Mouse (Mus musculus): ENCODE results near the gene Tfrc. TPM values are rescaled to one million over a fixed set of nuclear protein-coding genes. Genes with fewer than 3 reads are reported as not detected.
A peak's percentile ranks its signal among the peaks of the same experiment; 100 is the strongest.

The Tfrc gene
- total and polyA plus RNA-seq, 2 experiments from 2014 or later: 39.8 to 51.2 TPM

GRCm38 (mm10) chr16:32660557-32661321 is 52.0 kb downstream of the Tfrc start:
- no peaks in the 10 kb centered on the region for H3K9me3 ChIP-seq (ENCODE audit: low read length)
- peak overlapping the region; percentile 21; the same call in 1 of the 2 replicates for H3K4me3 ChIP-seq (ENCODE audit: low read depth, low read length)
- TF ChIP-seq CTCF (IDR thresholded peaks at IDR 0.05): no peak
- ATAC-seq (ENCODE audit: low FRiP score): peak; percentile 69
- peaks cover 6% of the 10 kb centered on the region for H3K36me3 ChIP-seq (ENCODE audit: insufficient read depth, low read length)
- H3K27ac ChIP-seq (ENCODE audit: low read depth, low read length): peak overlapping the region; percentile 78
- H3K4me1 ChIP-seq (ENCODE audit: insufficient read depth, low read length): peaks cover 17% of the 10 kb centered on the region
- H3K9ac ChIP-seq (replicated peaks; ENCODE audit: low read length, poor library complexity, severe bottlenecking): peak overlapping the region; percentile 45
- H3K4me2 ChIP-seq (ENCODE audit: low read depth, low read length, poor library complexity, severe bottlenecking): peak overlapping the region; percentile 44
- 10% methylated on average over 10 of the region's 10 CpGs for WGBS
- H3K27me3 ChIP-seq (ENCODE audit: insufficient read depth, low read length): no peaks in the 10 kb centered on the region
- DNase-seq (ENCODE audit: low spot score): peak; percentile 89

- Histone ChIP-seq H3K9ac (replicated peaks; ENCODE audit: low read length, poor library complexity, severe bottlenecking) (peak overlapping the region; percentile 45), H3K27ac (ENCODE audit: low read depth, low read length) (peak overlapping the region; percentile 78), H3K4me1 (ENCODE audit: insufficient read depth, low read length) (peaks cover 17% of the 10 kb centered on the region), H3K36me3 (ENCODE audit: insufficient read depth, low read length) (peaks cover 12% of the 10 kb centered on the region), H3K4me2 (ENCODE audit: low read depth, low read length, poor library complexity, severe bottlenecking) (peak overlapping the region; percentile 44), H3K4me3 (ENCODE audit: low read depth, low read length) (peak overlapping the region; percentile 21), H3K27me3 (ENCODE audit: insufficient read depth, low read length) (no peaks in the 10 kb centered on the region), H3K9me3 (ENCODE audit: low read length) (no peaks in the 10 kb centered on the region)
- ATAC-seq (ENCODE audit: low FRiP score): peak; percentile 31
- 33% methylated on average over 10 of the region's 10 CpGs for WGBS
- TF ChIP-seq CTCF (IDR thresholded peaks at IDR 0.05): no peak
- no peak for DNase-seq (ENCODE audit: low spot score)
These were observed 52.8 kb downstream of the Tfrc start for GRCm38 (mm10) chr16:32661493-32661921.

GRCm38 (mm10) chr16:32662372-32662771 is 53.7 kb downstream of the Tfrc start:
- H3K27ac ChIP-seq (ENCODE audit: low read depth, low read length): peak overlapping the region; percentile 78; the same call in 1 of the 2 replicates
- 85% methylated on average over 7 of the region's 7 CpGs for WGBS
- TF ChIP-seq CTCF (IDR thresholded peaks at IDR 0.05): no peak
- H3K9me3 ChIP-seq (ENCODE audit: low read length): no peaks in the 10 kb centered on the region
- peaks cover 12% of the 10 kb centered on the region for H3K36me3 ChIP-seq (ENCODE audit: insufficient read depth, low read length)
- H3K27me3 ChIP-seq (ENCODE audit: insufficient read depth, low read length): no peaks in the 10 kb centered on the region
- H3K4me3 ChIP-seq (ENCODE audit: low read depth, low read length): no peak overlapping the region
- no peak overlapping the region for H3K9ac ChIP-seq (replicated peaks; ENCODE audit: low read length, poor library complexity, severe bottlenecking)
- ATAC-seq (ENCODE audit: low FRiP score) (no peak), DNase-seq (ENCODE audit: low spot score) (no peak)
- peak overlapping the region; percentile 44 for H3K4me2 ChIP-seq (ENCODE audit: low read depth, low read length, poor library complexity, severe bottlenecking)
- peaks cover 19% of the 10 kb centered on the region for H3K4me1 ChIP-seq (ENCODE audit: insufficient read depth, low read length)

GRCm38 (mm10) chr16:32663231-32663858 is 54.6 kb downstream of the Tfrc start:
- H3K27me3 ChIP-seq (ENCODE audit: insufficient read depth, low read length): no peaks in the 10 kb centered on the region
- no peak for TF ChIP-seq CTCF (IDR thresholded peaks at IDR 0.05)
- no peak overlapping the region for H3K27ac ChIP-seq (ENCODE audit: low read depth, low read length)
- 56% methylated on average over 9 of the region's 9 CpGs for WGBS
- ATAC-seq (ENCODE audit: low FRiP score) (no peak), DNase-seq (ENCODE audit: low spot score) (no peak)
- peaks cover 12% of the 10 kb centered on the region for H3K36me3 ChIP-seq (ENCODE audit: insufficient read depth, low read length)
- H3K4me3 ChIP-seq (ENCODE audit: low read depth, low read length): no peak overlapping the region
- H3K9me3 ChIP-seq (ENCODE audit: low read length): no peaks in the 10 kb centered on the region
- no peak overlapping the region; the same call in 1 of the 2 replicates for H3K9ac ChIP-seq (replicated peaks; ENCODE audit: low read length, poor library complexity, severe bottlenecking)
- peak overlapping the region; percentile 44; the same call in 1 of the 2 replicates for H3K4me2 ChIP-seq (ENCODE audit: low read depth, low read length, poor library complexity, severe bottlenecking)
- peaks cover 21% of the 10 kb centered on the region for H3K4me1 ChIP-seq (ENCODE audit: insufficient read depth, low read length)

GRCm38 (mm10) chr16:32664211-32664610 is 55.5 kb downstream of the Tfrc start:
- TF ChIP-seq CTCF (IDR thresholded peaks at IDR 0.05): no peak
- Histone ChIP-seq H3K27me3 (ENCODE audit: insufficient read depth, low read length) (no peaks in the 10 kb centered on the region), H3K4me1 (ENCODE audit: insufficient read depth, low read length) (peaks cover 21% of the 10 kb centered on the region), H3K9me3 (ENCODE audit: low read length) (no peaks in the 10 kb centered on the region), H3K4me2 (ENCODE audit: low read depth, low read length, poor library complexity, severe bottlenecking) (no peak overlapping the region), H3K36me3 (ENCODE audit: insufficient read depth, low read length) (peaks cover 14% of the 10 kb centered on the region), H3K27ac (ENCODE audit: low read depth, low read length) (no peak overlapping the region), H3K4me3 (ENCODE audit: low read depth, low read length) (no peak overlapping the region), H3K9ac (replicated peaks; ENCODE audit: low read length, poor library complexity, severe bottlenecking) (no peak overlapping the region)
- DNase-seq (ENCODE audit: low spot score) (no peak), ATAC-seq (ENCODE audit: low FRiP score) (no peak)
- 95% methylated on average over 2 of the region's 2 CpGs for WGBS

Data from midbrain, postnatal 0 days (tissue).